Mouse (Mus musculus): ENCODE results near the gene Chmp2a. TPM values are rescaled to one million over a fixed set of nuclear protein-coding genes. Genes with fewer than 3 reads are reported as not detected.

Gene Chmp2a
- total and polyA plus RNA-seq, 3 experiments, result 100 to 180 TPM; not detected in 1

GRCm38 (mm10) chr7:13054287-13055010 is 19.8 kb upstream of the Chmp2a start, which contains the start of gene Mzf1 (continued):
- TF ChIP-seq UBTF (IDR thresholded peaks at IDR 0.05; ENCODE audit: borderline replicate concordance, insufficient read depth, low read depth, low read length) (no peak), RAD21 (IDR thresholded peaks at IDR 0.05; ENCODE audit: low read depth, low read length) (no peak), GABPA (IDR thresholded peaks at IDR 0.05; ENCODE audit: low read depth, low read length) (no peak)

- Histone ChIP-seq H3K9ac (ENCODE audit: control insufficient read depth, low read depth, low read length, poor library complexity, severe bottlenecking) (peak overlapping the region; percentile 72), H3K9me3 (replicated peaks; ENCODE audit: insufficient read depth, low read length) (no peaks in the 10 kb centered on the region), H3K27ac (ENCODE audit: control insufficient read depth, low read depth, low read length) (no peak overlapping the region), H3K27me3 (ENCODE audit: control insufficient read depth in 1 of 2, insufficient read depth in 2 of 2, low read length in 2 of 2) (no peaks in the 10 kb centered on the region), H3K4me3 (ENCODE audit: control insufficient read depth in 1 of 2, insufficient read depth in 1 of 2, low read depth in 2 of 2, low read length in 2 of 2) (peak overlapping the region; percentile 63 to 70), H3K36me3 (ENCODE audit: control insufficient read depth in 1 of 2, insufficient read depth in 2 of 2, low read length in 2 of 2) (peaks cover 0 to 3% of the 10 kb centered on the region in 2 experiments; a peak in 1 of 4 replicates), H3K4me1 (ENCODE audit: control insufficient read depth in 1 of 2, insufficient read depth in 2 of 2, low read length in 2 of 2) (peaks cover 4 to 6% of the 10 kb centered on the region in 2 experiments; a peak in 3 of 4 replicates), H3K79me2 (ENCODE audit: control insufficient read depth, insufficient read depth, low read length, poor library complexity) (no peaks in the 10 kb centered on the region; the same call in 1 of the 2 replicates)
- DNase-seq (ENCODE audit: low read depth, low spot score), result no peak
- 0 out of 4 replicates have a peak, but pooled peaks of 1 of the 2 experiments have one; percentile 5 for TF ChIP-seq EP300 (IDR thresholded peaks at IDR 0.05; ENCODE audit: low read depth in 1 of 2, low read length in 2 of 2)
- TF ChIP-seq MAX (IDR thresholded peaks at IDR 0.05; ENCODE audit: low read length), result no peak; the same call in 1 of the 2 replicates
Observed at GRCm38 (mm10) chr7:13053961-13054286, 19.3 kb upstream of the Chmp2a start.

GRCm38 (mm10) chr7:13053501-13053900 is 18.9 kb upstream of the Chmp2a start:
- H3K27me3 ChIP-seq (ENCODE audit: control insufficient read depth in 1 of 2, insufficient read depth in 2 of 2, low read length in 2 of 2), result no peaks in the 10 kb centered on the region
- no peak for TF ChIP-seq MAFK (IDR thresholded peaks at IDR 0.05; ENCODE audit: borderline replicate concordance, low read depth, low read length)
- no peak for TF ChIP-seq USF1 (IDR thresholded peaks at IDR 0.05; ENCODE audit: low read depth, low read length)
- no peak for TF ChIP-seq HCFC1 (IDR thresholded peaks at IDR 0.05; ENCODE audit: low read depth, low read length)
- peaks cover 0 to 2% of the 10 kb centered on the region in 2 experiments; a peak in 1 of 4 replicates for H3K36me3 ChIP-seq (ENCODE audit: control insufficient read depth in 1 of 2, insufficient read depth in 2 of 2, low read length in 2 of 2)
- H3K27ac ChIP-seq (ENCODE audit: control insufficient read depth, low read depth, low read length), result no peak overlapping the region
- H3K79me2 ChIP-seq (ENCODE audit: control insufficient read depth, insufficient read depth, low read length, poor library complexity), result no peaks in the 10 kb centered on the region; the same call in 1 of the 2 replicates
- no peaks in the 10 kb centered on the region for H3K9me3 ChIP-seq (replicated peaks; ENCODE audit: insufficient read depth, low read length)
- H3K4me1 ChIP-seq (ENCODE audit: control insufficient read depth in 1 of 2, insufficient read depth in 2 of 2, low read length in 2 of 2), result peaks cover 4% of the 10 kb centered on the region in 2 experiments; a peak in 3 of 4 replicates
- peak overlapping the region; percentile 72 for H3K9ac ChIP-seq (ENCODE audit: control insufficient read depth, low read depth, low read length, poor library complexity, severe bottlenecking)
- peak overlapping the region; percentile 63 to 70; a peak in 3 of 4 replicates for H3K4me3 ChIP-seq (ENCODE audit: control insufficient read depth in 1 of 2, insufficient read depth in 1 of 2, low read depth in 2 of 2, low read length in 2 of 2)
- DNase-seq (ENCODE audit: low read depth, low spot score), result no peak

- no peak overlapping the region for H3K4me3 ChIP-seq (ENCODE audit: control insufficient read depth in 1 of 2, insufficient read depth in 1 of 2, low read depth in 2 of 2, low read length in 2 of 2)
- DNase-seq (ENCODE audit: low read depth, low spot score), result no peak
- H3K27ac ChIP-seq (ENCODE audit: control insufficient read depth, low read depth, low read length), result no peak overlapping the region
- no peaks in the 10 kb centered on the region for H3K27me3 ChIP-seq (ENCODE audit: control insufficient read depth in 1 of 2, insufficient read depth in 2 of 2, low read length in 2 of 2)
- no peak overlapping the region for H3K9ac ChIP-seq (ENCODE audit: control insufficient read depth, low read depth, low read length, poor library complexity, severe bottlenecking)
- peaks cover 0 to 2% of the 10 kb centered on the region in 2 experiments; a peak in 1 of 4 replicates for H3K36me3 ChIP-seq (ENCODE audit: control insufficient read depth in 1 of 2, insufficient read depth in 2 of 2, low read length in 2 of 2)
- H3K9me3 ChIP-seq (replicated peaks; ENCODE audit: insufficient read depth, low read length), result no peaks in the 10 kb centered on the region
- peaks cover 4% of the 10 kb centered on the region in 2 experiments; a peak in 3 of 4 replicates for H3K4me1 ChIP-seq (ENCODE audit: control insufficient read depth in 1 of 2, insufficient read depth in 2 of 2, low read length in 2 of 2)
- no peaks in the 10 kb centered on the region; the same call in 1 of the 2 replicates for H3K79me2 ChIP-seq (ENCODE audit: control insufficient read depth, insufficient read depth, low read length, poor library complexity)
- TF ChIP-seq ZMIZ1 (IDR thresholded peaks at IDR 0.05; ENCODE audit: low read depth, low read length), result no peak
- no peak for TF ChIP-seq POLR2AphosphoS2 (IDR thresholded peaks at IDR 0.05; ENCODE audit: low read length)
- TF ChIP-seq ETS1 (IDR thresholded peaks at IDR 0.05; ENCODE audit: low read depth, low read length), result no peak
- no peak for TF ChIP-seq MAFK (IDR thresholded peaks at IDR 0.05; ENCODE audit: borderline replicate concordance, low read depth, low read length)
- no peak for TF ChIP-seq MAZ (IDR thresholded peaks at IDR 0.05; ENCODE audit: low read depth, low read length)
- no peak for TF ChIP-seq KAT2A (conservative IDR thresholded peaks at IDR 0.05; ENCODE audit: low read depth, low read length)
- no peak for TF ChIP-seq RAD21 (IDR thresholded peaks at IDR 0.05; ENCODE audit: low read depth, low read length)
- TF ChIP-seq ZC3H11A (IDR thresholded peaks at IDR 0.05; ENCODE audit: low read depth, low read length), result no peak
- TF ChIP-seq ELF1 (IDR thresholded peaks at IDR 0.05; ENCODE audit: low read depth, low read length), result no peak
- TF ChIP-seq TCF12 (IDR thresholded peaks at IDR 0.05; ENCODE audit: low read depth, low read length), result no peak
- TF ChIP-seq MEF2A (IDR thresholded peaks at IDR 0.05; ENCODE audit: extremely low read depth, insufficient replicate concordance, low read depth, low read length, poor library complexity, severe bottlenecking), result no peak
- TF ChIP-seq TBP (IDR thresholded peaks at IDR 0.05; ENCODE audit: low read depth, low read length), result no peak
- no peak for TF ChIP-seq POLR2A (IDR thresholded peaks at IDR 0.05; ENCODE audit: control insufficient read depth in 1 of 2, insufficient read depth in 1 of 2, low read depth in 1 of 2, low read length in 2 of 2, poor library complexity in 1 of 2)
- TF ChIP-seq NELFE (IDR thresholded peaks at IDR 0.05; ENCODE audit: low read depth, low read length), result no peak
- TF ChIP-seq MYC (IDR thresholded peaks at IDR 0.05; ENCODE audit: low read depth, low read length), result no peak
- TF ChIP-seq MAX (IDR thresholded peaks at IDR 0.05; ENCODE audit: low read length), result no peak
- TF ChIP-seq E2F4 (IDR thresholded peaks at IDR 0.05; ENCODE audit: borderline replicate concordance, low read depth, low read length), result no peak
Observed at GRCm38 (mm10) chr7:13053001-13053400, 18.4 kb upstream of the Chmp2a start.

Measured in MEL (cell line).